Mouse (Mus musculus) heart, adult 2 months (tissue): ENCODE data around the gene Suv39h2.

Experiments
- CTCF ChIP-seq: fragments of 200-600 bp; IDR thresholded peaks from 2 replicates; pipeline ENCODE4 v1.8.1; 2022; ENCODE audit warnings: antibody characterized with exemption, mild to moderate bottlenecking, moderate library complexity
- EP300 ChIP-seq: fragments of 200-500 bp; IDR thresholded peaks from 2 replicates; pipeline ENCODE4 v1.6.1; 2011; ENCODE audit warnings: low read depth, low read length, control low read depth; ENCODE audit not compliant: insufficient read depth
- POLR2A ChIP-seq: fragments of 200-500 bp; IDR thresholded peaks from 2 replicates; pipeline ENCODE4 v1.6.1; 2011; ENCODE audit warnings: mild to moderate bottlenecking, low read depth, low read length, control low read depth; ENCODE audit not compliant: insufficient read depth

GRCm38 (mm10) chr2:3473891-3474290 is 940 bp downstream of the Suv39h2 start:
- TF ChIP-seq CTCF (no peak), POLR2A (no peak), EP300 (no peak)
